Mouse (Mus musculus) midbrain, postnatal 0 days (tissue): ENCODE data around the gene Pmel. TPM values are rescaled to one million over a fixed set of nuclear protein-coding genes. Genes with fewer than 3 reads are reported as not detected.

Source experiments
- ATAC-seq: fragments of 200-750 bp; cut with Nextera tagmentation; 2 replicates; pipeline ENCODE4 v1.8.0; 2017; ENCODE audit warnings: moderate number of reproducible peaks, mild to moderate bottlenecking, moderate TSS enrichment, moderate library complexity; ENCODE audit not compliant: low FRiP score
- DNase-seq: peaks from one replicate; pipeline ENCODE4 v3.0.0-alpha.2; 2015; ENCODE audit warnings: low spot score
- H3K27ac ChIP-seq: fragments of 300-500 bp; sonication (generic); 2 replicates; pipeline ENCODE4 v1.5.1; 2014; ENCODE audit warnings: low read depth, mild to moderate bottlenecking, low read length, mixed read lengths
- H3K27me3 ChIP-seq: fragments of 300-500 bp; sonication (generic); 2 replicates; pipeline ENCODE4 v1.6.1; 2014; ENCODE audit warnings: low read length, control low read depth, mixed read lengths; ENCODE audit not compliant: insufficient read depth
- H3K36me3 ChIP-seq: fragments of 300-500 bp; sonication (generic); 2 replicates; pipeline ENCODE4 v1.6.1; 2014; ENCODE audit warnings: low read length, control low read depth, mixed read lengths; ENCODE audit not compliant: insufficient read depth
- H3K4me1 ChIP-seq: fragments of 300-500 bp; sonication (generic); 2 replicates; pipeline ENCODE4 v1.6.1; 2014; ENCODE audit warnings: mild to moderate bottlenecking, control low read depth, antibody characterized with exemption, low read length, mixed read lengths; ENCODE audit not compliant: insufficient read depth
- H3K4me2 ChIP-seq: fragments of 300-500 bp; sonication (generic); 2 replicates; pipeline ENCODE4 v1.6.1; 2014; ENCODE audit warnings: low read depth, mild to moderate bottlenecking, low read length, mixed read lengths; ENCODE audit not compliant: poor library complexity, severe bottlenecking
- H3K4me3 ChIP-seq: fragments of 300-500 bp; sonication (generic); 2 replicates; pipeline ENCODE4 v1.5.1; 2014; ENCODE audit warnings: low read depth, mild to moderate bottlenecking, low read length, moderate library complexity
- H3K9ac ChIP-seq: fragments of 300-500 bp; sonication (generic); replicated peaks from 2 replicates; pipeline ENCODE4 v1.6.1; 2014; ENCODE audit warnings: mild to moderate bottlenecking, low read length, moderate library complexity, mixed read lengths; ENCODE audit not compliant: poor library complexity, severe bottlenecking
- H3K9me3 ChIP-seq: fragments of 300-500 bp; sonication (generic); 2 replicates; pipeline ENCODE4 v1.6.1; 2016; ENCODE audit warnings: low read length, control low read depth
- CTCF ChIP-seq: IDR thresholded peaks from 2 replicates; pipeline ENCODE4 v1.5.1; 2016; ENCODE audit warnings: antibody characterized with exemption, mild to moderate bottlenecking
- WGBS: fragments of 180-500 bp; shearing (Covaris S2); extraction: QIAGEN DNeasy Blood & Tissue Kit; methylation state at CpG from one replicate; pipeline ENCODE4 v1.1.7; 2014; 5-methylcytosine and 5-hydroxymethylcytosine counted together
- polyA plus RNA-seq: library from polyadenylated mRNA; unstranded; fragments of >200 nt; fragmentation: Nextera tagmentation; extraction: Ambion mirVana; gene quantifications from 2 replicates; pipeline ENCODE4 v1.2.1, GENCODE M21; 2015
- total RNA-seq: library from RNA; depleted of rRNA; stranded (reverse); fragments of >200 nt; gene quantifications from 2 replicates; pipeline ENCODE4 v1.2.3, GENCODE M21; 2014

Gene Pmel
- total and polyA plus RNA-seq, 2 experiments from 2014 or later, result 1.0 to 3.4 TPM

GRCm38 (mm10) chr10:128671148-128671547 lies 32.8 kb upstream of the Pmel start:
- DNase-seq (no peak), ATAC-seq (no peak)
- Histone ChIP-seq H3K27me3 (no peaks in the 10 kb centered on the region), H3K4me2 (no peak overlapping the region), H3K36me3 (peaks cover 12% of the 10 kb centered on the region; the same call in 1 of the 2 replicates), H3K9me3 (no peaks in the 10 kb centered on the region), H3K4me1 (peaks cover 8% of the 10 kb centered on the region; the same call in 1 of the 2 replicates), H3K27ac (no peak overlapping the region), H3K9ac (no peak overlapping the region), H3K4me3 (no peak overlapping the region)
- TF ChIP-seq CTCF, result no peak
- 94% methylated on average over 9 of the region's 9 CpGs for WGBS

GRCm38 (mm10) chr10:128673763-128674468 lies 30.1 kb upstream of the Pmel start, which contains the start of gene Suox:
Gene Suox, minus strand, starts transcription at chr10:128674073.
- H3K4me1 ChIP-seq, result peaks cover 5% of the 10 kb centered on the region; the same call in 1 of the 2 replicates
- H3K9me3 ChIP-seq, result no peaks in the 10 kb centered on the region
- H3K27me3 ChIP-seq, result no peaks in the 10 kb centered on the region
- TF ChIP-seq CTCF, result no peak
- peak; percentile 85 for DNase-seq
- peak; percentile 82 for ATAC-seq
- H3K4me3 ChIP-seq, result peak within 1 kb of the TSS; percentile 58
- H3K27ac ChIP-seq, result peak within 1 kb of the TSS; percentile 51; the same call in 1 of the 2 replicates
- peak within 1 kb of the TSS; percentile 87 for H3K4me2 ChIP-seq
- H3K9ac ChIP-seq, result peak within 1 kb of the TSS; percentile 63
- H3K36me3 ChIP-seq, result peaks cover 12% of the 10 kb centered on the region; the same call in 1 of the 2 replicates
- under 1% methylated on average over 52 of the region's 60 CpGs for WGBS

GRCm38 (mm10) chr10:128674469-128675008 lies 29.5 kb upstream of the Pmel start:
- peak; percentile 75 for TF ChIP-seq CTCF
- ATAC-seq (no peak), DNase-seq (peak; percentile 74)
- H3K36me3 ChIP-seq, result peaks cover 12% of the 10 kb centered on the region; the same call in 1 of the 2 replicates
- H3K4me2 ChIP-seq, result peak overlapping the region; percentile 87
- peaks cover 5% of the 10 kb centered on the region; the same call in 1 of the 2 replicates for H3K4me1 ChIP-seq
- no peaks in the 10 kb centered on the region for H3K27me3 ChIP-seq
- peak overlapping the region; percentile 58 for H3K4me3 ChIP-seq
- H3K9me3 ChIP-seq, result no peaks in the 10 kb centered on the region
- no peak overlapping the region; the same call in 1 of the 2 replicates for H3K9ac ChIP-seq
- peak overlapping the region; percentile 51; the same call in 1 of the 2 replicates for H3K27ac ChIP-seq
- WGBS, result 2% methylated on average over 9 of the region's 9 CpGs

- Histone ChIP-seq H3K4me1 (no peaks in the 10 kb centered on the region), H3K27ac (peak overlapping the region; percentile 89), H3K9ac (peak overlapping the region; percentile 80), H3K9me3 (no peaks in the 10 kb centered on the region), H3K36me3 (no peaks in the 10 kb centered on the region), H3K4me3 (peak overlapping the region; percentile 77), H3K27me3 (no peaks in the 10 kb centered on the region), H3K4me2 (peak overlapping the region; percentile 75)
- ATAC-seq, result no peak
- DNase-seq, result no peak
- no peak for TF ChIP-seq CTCF
- under 1% methylated on average over 22 of the region's 22 CpGs for WGBS
Observed at GRCm38 (mm10) chr10:128695411-128695991, 8.5 kb upstream of the Pmel start.

- H3K9ac ChIP-seq, result peak within 1 kb of the TSS; percentile 80
- H3K27ac ChIP-seq, result peak within 1 kb of the TSS; percentile 89
- peak; percentile 99 for ATAC-seq
Observed at GRCm38 (mm10) chr10:128695992-128696807, 7.8 kb upstream of the Pmel start, which contains the start of gene Rab5b. Gene Rab5b, minus strand, starts transcription at chr10:128696264.

More at GRCm38 (mm10) chr10:128695992-128696807, 7.8 kb upstream of the Pmel start, which contains the start of gene Rab5b:
- TF ChIP-seq CTCF, result 0 out of 2 replicates have a peak, but pooled peaks have one; percentile 29
- Histone ChIP-seq H3K36me3 (no peaks in the 10 kb centered on the region), H3K4me2 (peak within 1 kb of the TSS; percentile 75), H3K27me3 (no peaks in the 10 kb centered on the region), H3K9me3 (no peaks in the 10 kb centered on the region), H3K4me3 (peak within 1 kb of the TSS; percentile 77), H3K4me1 (no peaks in the 10 kb centered on the region)
- DNase-seq, result peak; percentile 100
- WGBS, result under 1% methylated on average over 35 of the region's 40 CpGs
